In the genomic region with DNA sequence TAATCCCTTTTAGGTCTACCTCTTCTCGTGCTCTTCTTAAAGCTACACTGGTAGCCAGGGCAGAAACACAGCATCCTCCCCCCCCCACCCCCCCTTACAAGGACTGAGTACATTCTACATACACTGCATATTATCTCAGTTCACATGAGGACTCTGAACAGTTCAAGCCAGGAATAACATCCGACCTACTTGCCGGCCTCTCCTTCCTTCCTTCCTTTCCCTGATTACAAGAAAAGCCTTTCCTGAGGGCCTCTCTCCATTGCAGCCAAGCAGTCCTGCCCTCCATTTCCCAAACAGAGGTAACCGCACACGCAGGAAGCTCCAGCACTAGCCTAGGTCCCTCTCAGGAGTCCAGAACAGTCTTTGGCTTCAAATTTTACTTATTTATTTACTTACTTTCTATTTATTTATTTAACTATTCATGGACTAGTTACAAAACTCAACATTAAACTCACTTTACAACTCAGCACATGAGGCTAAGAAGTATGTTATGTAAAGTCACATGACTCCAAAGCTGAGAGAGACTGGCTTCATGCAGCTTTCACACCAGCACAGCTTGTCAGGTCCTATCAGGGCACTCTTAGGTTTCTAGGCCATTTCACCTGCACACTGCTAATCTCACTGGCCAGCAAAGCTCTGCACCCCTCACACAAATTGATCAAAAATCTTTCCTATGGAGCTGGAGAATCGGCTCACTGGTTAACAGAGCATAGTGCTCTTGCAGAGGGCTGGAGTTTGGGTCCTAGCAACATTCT, we compare ENCODE assay signal across 12 mouse cellular contexts.
DNase-seq lines count a peak whose midpoint lies in the region; ATAC-seq and TF ChIP-seq lines count a peak whose summit lies in the region.
"Had no signal": no experiment of that assay in that cellular context is flagged by ENCODE, and none has a peak within 500 bp of the region (broad histone marks: within the 10 kb centered on the region; RNA-seq: fewer than 3 reads in every experiment).

No protein-coding gene starts in this region.

- H3K9me3 ChIP-seq in lung, embryonic 14.5 days (ENCODE audit: low read depth, low read length) = no peaks in the 10 kb centered on the region
- H3K9me3 ChIP-seq in liver, embryonic 12.5 days (replicated peaks) = no peaks in the 10 kb centered on the region
- H3K9me3 ChIP-seq: hindbrain, embryonic 15.5 days; limb, embryonic 12.5 days had no signal

- no peak overlapping the region for H3K27ac ChIP-seq in lung, embryonic 14.5 days (ENCODE audit: low read depth)
- H3K27ac ChIP-seq in liver, embryonic 12.5 days = no peak overlapping the region
- H3K27ac ChIP-seq: hindbrain, embryonic 15.5 days; limb, embryonic 12.5 days had no signal

- no peaks in the 10 kb centered on the region for H3K36me3 ChIP-seq in lung, embryonic 14.5 days (ENCODE audit: insufficient read depth)
- H3K36me3 ChIP-seq in liver, embryonic 12.5 days = no peaks in the 10 kb centered on the region
- H3K36me3 ChIP-seq: G1E; hindbrain, embryonic 15.5 days; limb, embryonic 12.5 days had no signal

- no peak overlapping the region for H3K4me2 ChIP-seq in lung, embryonic 14.5 days
- no peak overlapping the region for H3K4me2 ChIP-seq in liver, embryonic 12.5 days
- H3K4me2 ChIP-seq: hindbrain, embryonic 15.5 days; limb, embryonic 12.5 days had no signal

- DNase-seq in adrenal gland, postnatal 14 days = peak; percentile 8
- no peak for DNase-seq in adrenal gland, postnatal 36 days
- DNase-seq in lung, embryonic 14.5 days = peak; percentile 46
- no peak for DNase-seq in lung, postnatal 4 days
- DNase-seq in skeletal muscle tissue, adult 2 months (ENCODE audit: low read depth, low spot score) = peak; percentile 27
- DNase-seq in left cerebral cortex, adult 8-10 months (ENCODE audit: low spot score in 2 of 2) = no peak
- DNase-seq: thymus, postnatal 4 days had no signal

- H3K4me3 ChIP-seq in lung, embryonic 14.5 days (ENCODE audit: low read depth, low read length) = no peak overlapping the region
- H3K4me3 ChIP-seq in liver, embryonic 12.5 days = no peak overlapping the region
- H3K4me3 ChIP-seq: hindbrain, embryonic 15.5 days; limb, embryonic 12.5 days had no signal

- no peak overlapping the region for H3K9ac ChIP-seq in lung, embryonic 14.5 days
- H3K9ac ChIP-seq in liver, embryonic 12.5 days = no peak overlapping the region
- H3K9ac ChIP-seq: hindbrain, embryonic 15.5 days; limb, embryonic 12.5 days had no signal

- no peaks in the 10 kb centered on the region for H3K27me3 ChIP-seq in lung, embryonic 14.5 days (ENCODE audit: insufficient read depth, low read length)
- no peaks in the 10 kb centered on the region for H3K27me3 ChIP-seq in liver, embryonic 12.5 days (replicated peaks)
- H3K27me3 ChIP-seq: hindbrain, embryonic 15.5 days; limb, embryonic 12.5 days had no signal

- peaks cover 6% of the 10 kb centered on the region for H3K4me1 ChIP-seq in lung, embryonic 14.5 days (ENCODE audit: insufficient read depth)
- H3K4me1 ChIP-seq in liver, embryonic 12.5 days = peaks cover 22% of the 10 kb centered on the region

- 45% methylated on average over 6 of the region's 6 CpGs for WGBS in lung, embryonic 14.5 days
- 34% methylated on average over 6 of the region's 6 CpGs for WGBS in liver, embryonic 12.5 days (ENCODE audit: insufficient replicate concordance)

- peak; percentile 67; the same call in 1 of the 2 replicates for ATAC-seq in lung, embryonic 14.5 days (ENCODE audit: insufficient read depth)
- ATAC-seq in liver, embryonic 12.5 days = peak; percentile 37; the same call in 1 of the 2 replicates
- no peak for ATAC-seq in megakaryocyte-erythroid progenitor cell, adult 5-6 weeks (replicated peaks; ENCODE audit: low FRiP score, low TSS enrichment, poor library complexity, severe bottlenecking)

- no peak for TF ChIP-seq CTCF in lung, embryonic 14.5 days (IDR thresholded peaks at IDR 0.05; ENCODE audit: low read depth)

Comparison
In these comparisons a context has a peak if more than half of its experiments do, and no peak if none do; other contexts are left out.
1. DNase-seq: peak in adrenal gland, postnatal 14 days (single experiment), lung, embryonic 14.5 days (single experiment) and skeletal muscle tissue, adult 2 months (single experiment); none in adrenal gland, postnatal 36 days (0 of 2), lung, postnatal 4 days (0 of 2) and left cerebral cortex, adult 8-10 months (0 of 2).